Mouse (Mus musculus): ENCODE data around the gene Sp1.

Gene Sp1

GRCm38 (mm10) chr15:102400476-102401045, 5.4 kb upstream of the Sp1 start:
- no peak for DNase-seq

GRCm38 (mm10) chr15:102401278-102401677, 4.7 kb upstream of the Sp1 start:
- DNase-seq = no peak

- DNase-seq = no peak
Observed at GRCm38 (mm10) chr15:102402210-102402609, 3.7 kb upstream of the Sp1 start.

- peak in 1 of 2 experiments; percentile 24 for DNase-seq
Observed at GRCm38 (mm10) chr15:102404608-102405488, 1.1 kb upstream of the Sp1 start.

- peak; percentile 87 to 92 for DNase-seq
Observed at GRCm38 (mm10) chr15:102406196-102406911, 411 bp downstream of the Sp1 start.

GRCm38 (mm10) chr15:102406912-102407580, 1.1 kb downstream of the Sp1 start:
- no peak for DNase-seq

- no peak for DNase-seq
Observed at GRCm38 (mm10) chr15:102407681-102408557, 2.0 kb downstream of the Sp1 start.

- no peak for DNase-seq
Observed at GRCm38 (mm10) chr15:102408558-102409130, 2.7 kb downstream of the Sp1 start.

- DNase-seq = no peak
Observed at GRCm38 (mm10) chr15:102409286-102409685, 3.3 kb downstream of the Sp1 start.

GRCm38 (mm10) chr15:102411077-102411476, 5.1 kb downstream of the Sp1 start:
- DNase-seq = no peak

- no peak for DNase-seq
Observed at GRCm38 (mm10) chr15:102413687-102414086, 7.7 kb downstream of the Sp1 start.

- no peak for DNase-seq
Observed at GRCm38 (mm10) chr15:102417524-102417923, 11.6 kb downstream of the Sp1 start.

GRCm38 (mm10) chr15:102420986-102421385, 15.0 kb downstream of the Sp1 start:
- no peak for DNase-seq

- DNase-seq = peak in 1 of 2 experiments; percentile 18
Observed at GRCm38 (mm10) chr15:102421437-102421836, 15.5 kb downstream of the Sp1 start.

- no peak for DNase-seq
Observed at GRCm38 (mm10) chr15:102423602-102424240, 17.8 kb downstream of the Sp1 start.

- no peak for DNase-seq
Observed at GRCm38 (mm10) chr15:102424657-102425056, 18.7 kb downstream of the Sp1 start.

- no peak for DNase-seq
Observed at GRCm38 (mm10) chr15:102426963-102427362, 21.0 kb downstream of the Sp1 start.

- no peak for DNase-seq
Observed at GRCm38 (mm10) chr15:102432046-102432445, 26.1 kb downstream of the Sp1 start.

- DNase-seq = no peak
Observed at GRCm38 (mm10) chr15:102433173-102433572, 27.2 kb downstream of the Sp1 start.

GRCm38 (mm10) chr15:102442490-102442889, 36.5 kb downstream of the Sp1 start:
- DNase-seq = peak; percentile 90

GRCm38 (mm10) chr15:102445146-102445545, 39.2 kb downstream of the Sp1 start, which contains the start of gene Amhr2:
TSS of gene Amhr2 (plus strand) at chr15:102445367.
- no peak for DNase-seq

Measured in kidney, postnatal 4 days (tissue).